Mouse (Mus musculus) thymus, postnatal 4 days (tissue): ENCODE measurements around the gene Mc3r.

ENCODE experiments used
- DNase-seq: peaks from one replicate; pipeline ENCODE4 v3.0.0; 2021

The Mc3r gene

DNA sequence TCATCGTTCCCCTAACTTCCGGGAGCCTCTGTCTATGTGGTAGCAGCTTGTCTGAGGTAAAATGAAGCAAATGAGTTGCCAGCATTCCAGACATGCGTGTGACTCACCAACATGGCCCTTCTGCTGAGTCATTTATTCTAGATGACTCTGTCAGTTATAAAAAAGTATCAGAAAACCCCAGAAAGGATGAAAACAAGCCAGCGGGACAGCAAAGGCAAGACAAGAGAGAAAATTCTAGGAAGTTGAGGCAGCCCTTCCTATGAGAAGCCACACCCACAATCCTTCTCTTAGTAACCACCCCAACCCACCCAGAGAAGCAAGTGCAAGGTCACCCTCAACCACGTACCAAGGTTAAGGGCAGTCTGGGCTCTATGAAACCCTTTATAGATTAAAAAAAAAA, 8.7 kb downstream of the Mc3r start:
- no peak for DNase-seq

DNA sequence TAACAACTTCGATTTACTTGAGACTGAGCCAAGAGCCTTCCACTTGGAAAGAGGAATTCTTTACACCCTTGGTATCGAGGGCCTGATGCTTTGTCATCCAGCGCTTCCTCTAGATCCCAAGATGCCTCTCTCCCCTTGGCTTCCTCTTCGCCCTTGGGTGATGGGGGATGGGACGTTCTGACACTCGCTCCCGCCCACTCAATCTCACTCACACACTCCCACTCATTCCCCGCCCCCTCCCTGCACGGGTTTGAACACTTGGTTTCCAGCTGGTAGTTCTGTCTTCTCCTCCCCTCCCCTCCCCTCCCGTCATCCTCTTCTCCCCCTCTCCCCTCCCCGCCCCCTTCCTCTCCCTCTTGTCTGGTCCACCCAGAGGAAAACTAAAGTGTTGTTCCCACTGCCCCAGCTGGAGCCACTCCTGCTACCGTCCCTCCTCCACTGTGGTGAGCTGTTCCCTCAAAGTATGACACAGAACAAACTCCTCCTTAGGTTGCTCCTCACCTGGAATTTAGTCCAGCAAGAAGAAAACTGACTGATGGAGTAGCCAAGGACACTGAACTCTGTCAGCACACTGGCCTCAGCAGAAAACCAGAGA, 9.3 kb downstream of the Mc3r start:
- DNase-seq: no peak

DNA sequence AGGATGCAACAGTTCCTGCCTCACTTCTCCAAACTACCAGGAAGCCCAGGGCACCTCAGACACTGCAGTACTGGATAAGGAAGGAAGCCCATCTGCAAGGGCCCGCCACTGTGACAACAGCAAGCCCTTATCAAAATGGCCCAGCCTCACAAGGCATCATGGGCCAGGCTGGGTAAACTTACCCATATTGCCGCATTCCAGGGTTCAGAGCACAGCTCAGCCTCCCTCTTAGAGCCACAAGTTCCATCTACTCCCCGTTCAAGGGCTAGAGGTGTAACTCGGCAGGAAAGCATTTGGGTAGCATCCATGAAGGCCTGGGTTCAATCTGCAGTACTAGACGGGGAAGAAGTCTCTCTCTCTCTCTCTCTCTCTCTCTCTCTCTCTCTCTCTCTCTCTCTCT, 11.8 kb downstream of the Mc3r start:
- DNase-seq: no peak

GRCm38 (mm10) chr2:172261441-172261840, 13.1 kb downstream of the Mc3r start:
- no peak for DNase-seq

GRCm38 (mm10) chr2:172263216-172263615, 14.9 kb downstream of the Mc3r start:
- no peak for DNase-seq

- DNase-seq: no peak
Observed at GRCm38 (mm10) chr2:172269907-172270306, 21.6 kb downstream of the Mc3r start.

GRCm38 (mm10) chr2:172270485-172270944, 22.2 kb downstream of the Mc3r start:
- no peak for DNase-seq

- DNase-seq: no peak
Observed at GRCm38 (mm10) chr2:172270974-172271697, 22.8 kb downstream of the Mc3r start.

- peak; percentile 18 for DNase-seq
Observed at GRCm38 (mm10) chr2:172274662-172275061, 26.4 kb downstream of the Mc3r start.

DNA sequence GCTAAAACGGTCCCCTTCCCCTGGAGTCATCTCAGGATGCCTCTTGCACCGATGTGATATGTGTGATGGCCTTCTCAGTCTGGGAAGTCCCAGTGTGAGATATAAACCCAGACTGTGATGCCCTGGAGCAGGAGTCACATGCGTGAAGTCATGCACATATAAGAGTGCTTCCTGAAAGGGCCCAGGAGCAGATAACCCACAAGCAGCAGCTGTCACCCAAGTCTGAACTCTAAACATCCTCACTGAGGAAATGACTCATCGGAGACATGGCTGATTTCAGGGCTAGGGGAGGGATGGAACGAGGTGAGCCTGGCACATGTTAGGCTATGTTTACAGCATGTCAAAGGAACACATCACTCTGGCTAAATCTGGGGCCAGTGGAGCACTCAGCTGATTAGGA, 27.9 kb downstream of the Mc3r start:
- DNase-seq: no peak

DNA sequence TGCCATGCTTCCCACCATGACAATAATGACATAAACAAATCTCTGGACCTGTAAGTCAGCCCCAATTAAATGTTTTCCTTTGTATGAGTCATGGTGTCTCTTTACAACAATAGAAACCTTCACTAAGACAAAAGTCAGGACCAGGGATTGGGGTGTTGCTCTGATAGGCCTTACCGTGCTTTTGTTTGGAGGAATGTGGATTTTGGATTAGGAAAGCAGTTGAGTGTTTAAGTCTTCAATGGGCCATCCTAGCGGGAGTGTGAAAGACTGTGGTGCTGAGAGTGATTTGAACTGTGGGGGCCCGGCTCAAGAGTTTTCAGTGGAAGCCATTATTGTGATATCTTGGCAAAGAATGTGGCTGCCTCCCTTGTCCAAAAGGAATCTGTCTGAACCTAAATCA, 30.7 kb downstream of the Mc3r start:
- no peak for DNase-seq

GRCm38 (mm10) chr2:172282071-172282710, 33.9 kb downstream of the Mc3r start:
- DNase-seq: no peak

- no peak for DNase-seq
Observed at GRCm38 (mm10) chr2:172287715-172288114, 39.4 kb downstream of the Mc3r start.

- no peak for DNase-seq
Observed at GRCm38 (mm10) chr2:172288965-172289364, 40.7 kb downstream of the Mc3r start.

DNA sequence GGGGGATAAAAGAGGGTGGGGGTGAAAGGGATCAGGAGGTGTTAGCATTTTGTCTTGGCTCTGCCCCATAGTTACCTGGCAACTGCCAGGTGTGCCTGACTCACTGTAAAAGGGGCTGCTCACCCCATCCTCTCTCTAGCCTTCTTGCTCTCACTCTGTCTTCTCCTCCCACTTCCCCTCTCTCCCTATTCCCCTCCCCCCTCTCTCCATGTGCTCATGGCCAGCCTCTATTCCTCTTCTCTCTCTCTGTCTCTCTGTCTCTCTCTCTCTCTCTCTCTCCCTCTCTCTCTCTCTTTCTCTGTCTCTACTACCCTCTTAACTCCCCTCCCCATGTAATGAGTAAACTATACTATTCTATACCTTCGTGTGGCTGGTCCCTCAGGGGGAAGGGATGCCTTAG, 41.3 kb downstream of the Mc3r start:
- no peak for DNase-seq

DNA sequence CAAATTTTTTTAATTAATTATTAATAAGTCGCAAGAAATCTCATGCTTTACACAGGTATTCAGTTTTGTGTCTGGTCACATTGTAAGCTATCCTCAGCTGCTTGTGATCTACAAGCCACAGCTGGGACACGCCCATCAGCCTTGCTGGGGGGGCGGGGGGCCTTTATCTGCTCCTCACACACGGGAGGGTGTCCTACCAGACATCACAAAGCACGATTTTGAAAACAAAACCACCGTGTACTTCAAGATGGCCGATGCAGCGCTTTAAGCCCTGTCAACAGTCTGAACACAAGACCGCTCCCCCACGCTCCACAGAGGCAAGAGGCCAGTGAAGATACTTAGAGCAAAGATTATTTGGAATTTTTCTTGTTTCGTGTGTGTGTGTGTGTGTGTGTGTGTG, 42.2 kb downstream of the Mc3r start:
- DNase-seq: no peak

DNA sequence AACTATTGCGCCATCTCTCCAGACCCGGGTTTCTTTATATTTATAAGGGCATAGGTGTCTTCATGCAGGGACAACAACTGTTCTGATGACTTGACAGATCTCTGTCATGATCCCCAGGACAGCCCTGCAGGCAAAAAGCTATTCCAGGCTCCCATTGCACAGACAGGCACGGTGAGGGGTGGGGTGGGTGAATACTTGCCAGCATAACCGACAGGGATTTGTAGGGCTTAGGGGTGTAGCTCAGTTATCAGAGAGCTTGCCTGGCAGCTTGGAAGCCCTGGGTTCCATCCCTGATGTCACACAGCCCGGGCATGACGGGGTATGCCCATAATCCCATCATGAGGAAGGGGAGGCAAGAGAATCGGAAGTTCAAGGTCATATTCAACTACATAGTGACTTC, 42.7 kb downstream of the Mc3r start:
- DNase-seq: no peak

GRCm38 (mm10) chr2:172291755-172292524, 43.6 kb downstream of the Mc3r start:
- DNase-seq: no peak

- DNase-seq: no peak
Observed at GRCm38 (mm10) chr2:172292525-172293405, 44.5 kb downstream of the Mc3r start.

DNA sequence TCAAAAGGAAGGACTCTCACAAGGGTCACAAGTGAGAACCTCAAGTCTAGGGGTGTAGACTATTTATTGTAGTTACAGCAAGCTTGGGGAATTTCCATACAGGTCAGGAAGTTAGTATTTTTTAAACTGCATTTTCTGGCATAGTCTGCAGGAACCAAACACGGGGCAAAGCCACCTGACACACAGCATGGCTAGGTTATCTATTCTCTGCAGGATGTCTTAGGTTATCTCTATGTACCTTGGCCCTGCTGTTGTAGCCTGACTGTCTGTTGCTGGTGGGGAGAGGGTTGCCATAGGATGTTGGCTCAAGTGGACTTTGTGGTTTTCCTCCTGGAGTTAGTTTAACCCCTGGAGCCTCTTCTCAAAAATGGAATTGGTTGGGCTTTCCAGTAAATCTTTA, 49.8 kb downstream of the Mc3r start:
- no peak for DNase-seq

DNA sequence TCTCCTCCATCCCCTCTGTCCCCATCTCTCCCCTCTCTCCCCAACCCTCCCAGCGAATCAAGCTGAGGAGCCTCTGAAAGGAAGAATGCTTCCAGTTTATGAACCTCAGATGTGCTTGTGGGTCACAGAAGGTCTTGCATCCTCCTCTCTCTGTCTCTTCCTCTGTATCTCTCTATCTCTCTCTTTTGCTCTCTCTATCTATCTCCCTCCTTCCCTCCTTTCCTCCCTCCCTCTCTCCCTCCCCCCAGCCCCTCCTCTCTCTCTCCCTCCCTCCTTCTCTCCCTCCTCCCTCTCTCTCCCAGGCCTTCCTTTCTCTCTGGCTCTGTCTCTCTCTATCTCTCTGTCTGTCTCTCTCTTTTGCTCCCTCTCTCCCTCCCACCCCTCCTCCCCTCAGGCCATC, 50.2 kb downstream of the Mc3r start:
- no peak for DNase-seq

GRCm38 (mm10) chr2:172299126-172299921, 51.0 kb downstream of the Mc3r start:
- no peak for DNase-seq
